Mouse (Mus musculus): ENCODE data around the gene Rffl. TPM values are rescaled to one million over a fixed set of nuclear protein-coding genes. Genes with fewer than 3 reads are reported as not detected.

Gene Rffl
- polyA plus RNA-seq, 1 experiment from 2014 or later: 9.2 TPM

- TF ChIP-seq CTCF (IDR thresholded peaks at IDR 0.05) (peak; percentile 96), EP300 (IDR thresholded peaks at IDR 0.05) (no peak)
- ATAC-seq: peak; percentile 87
- peaks cover 2% of the 10 kb centered on the region for H3K36me3 ChIP-seq (ENCODE audit: insufficient read depth, low read length)
- no peak within 1 kb of the TSS for H3K27ac ChIP-seq (ENCODE audit: low read length)
- peaks cover 6% of the 10 kb centered on the region; the same call in 1 of the 2 replicates for H3K4me1 ChIP-seq (ENCODE audit: insufficient read depth, low read depth, low read length)
- H3K4me3 ChIP-seq (ENCODE audit: low read depth, low read length): peak within 1 kb of the TSS; percentile 64
- H3K27me3 ChIP-seq (replicated peaks; ENCODE audit: insufficient read depth, low read length): no peaks in the 10 kb centered on the region
- DNase-seq (ENCODE audit: low spot score): peak; percentile 94
- peak within 1 kb of the TSS; percentile 65 for H3K9ac ChIP-seq (replicated peaks; ENCODE audit: low read depth)
- whole genome bisulfite sequencing: 1% methylated on average over 72 of the region's 73 CpGs
- H3K4me2 ChIP-seq (replicated peaks; ENCODE audit: low read depth, low read length): peak within 1 kb of the TSS; percentile 83
- no peaks in the 10 kb centered on the region for H3K9me3 ChIP-seq (ENCODE audit: low read length)
These were observed 36.9 kb upstream of the Rffl start, which contains the start of gene Nle1 for GRCm38 (mm10) chr11:82907651-82908607. Nle1 (minus strand) TSS chr11:82908411.

DNA sequence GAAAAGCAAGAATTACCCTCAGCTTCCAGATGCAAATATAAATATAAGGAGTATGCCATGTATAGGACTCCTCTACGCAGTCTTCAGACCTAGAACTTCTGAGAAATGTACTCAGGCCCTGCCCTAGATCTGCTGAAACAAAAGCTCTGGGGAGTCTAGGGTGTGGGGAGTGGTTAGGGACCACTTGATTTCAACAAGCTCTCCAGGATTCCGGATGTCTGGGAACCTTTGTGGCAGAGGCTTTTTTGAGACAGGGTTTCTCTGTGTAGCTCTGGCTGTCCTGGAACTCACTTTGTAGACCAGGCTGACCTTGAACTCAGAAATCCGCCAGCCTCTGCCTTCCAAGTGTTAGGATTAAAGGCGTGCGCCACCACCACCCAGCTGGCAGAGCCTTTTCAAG is 34.8 kb upstream of the Rffl start:
- no peak for TF ChIP-seq CTCF (IDR thresholded peaks at IDR 0.05)
- no peak for TF ChIP-seq EP300 (IDR thresholded peaks at IDR 0.05)
- peaks cover 6% of the 10 kb centered on the region; the same call in 1 of the 2 replicates for H3K4me1 ChIP-seq (ENCODE audit: insufficient read depth, low read depth, low read length)
- H3K9ac ChIP-seq (replicated peaks; ENCODE audit: low read depth): no peak overlapping the region
- H3K4me3 ChIP-seq (ENCODE audit: low read depth, low read length): no peak overlapping the region
- DNase-seq (ENCODE audit: low spot score): no peak
- H3K4me2 ChIP-seq (replicated peaks; ENCODE audit: low read depth, low read length): no peak overlapping the region
- H3K36me3 ChIP-seq (ENCODE audit: insufficient read depth, low read length): peaks cover 5% of the 10 kb centered on the region
- no peak overlapping the region for H3K27ac ChIP-seq (ENCODE audit: low read length)
- 79% methylated on average over 5 of the region's 5 CpGs for WGBS
- H3K9me3 ChIP-seq (ENCODE audit: low read length): no peaks in the 10 kb centered on the region
- H3K27me3 ChIP-seq (replicated peaks; ENCODE audit: insufficient read depth, low read length): no peaks in the 10 kb centered on the region
- no peak for ATAC-seq

DNA sequence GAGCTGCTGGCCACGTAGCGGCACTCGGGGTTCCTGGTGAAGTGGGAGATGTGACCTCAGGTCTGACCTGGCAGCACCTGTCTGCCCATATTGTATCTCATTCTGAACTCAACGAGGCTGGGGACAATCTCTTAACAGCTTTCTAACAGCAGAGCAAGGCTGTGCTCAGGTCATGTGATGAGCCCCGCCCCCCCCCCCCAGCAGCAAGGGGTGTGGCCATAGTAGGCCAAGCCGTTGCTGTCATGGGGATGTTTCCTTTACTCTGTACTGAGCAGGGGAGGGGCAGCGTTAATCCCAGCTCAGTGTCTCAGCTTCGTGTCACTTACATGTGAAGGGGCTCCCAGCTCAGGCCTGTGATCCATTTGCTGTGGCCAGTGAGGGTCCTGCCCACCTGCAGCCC is 33.9 kb upstream of the Rffl start:
- Histone ChIP-seq H3K4me2 (replicated peaks; ENCODE audit: low read depth, low read length) (no peak overlapping the region), H3K27me3 (replicated peaks; ENCODE audit: insufficient read depth, low read length) (no peaks in the 10 kb centered on the region), H3K9me3 (ENCODE audit: low read length) (no peaks in the 10 kb centered on the region), H3K9ac (replicated peaks; ENCODE audit: low read depth) (no peak overlapping the region), H3K4me1 (ENCODE audit: insufficient read depth, low read depth, low read length) (peaks cover 6% of the 10 kb centered on the region; the same call in 1 of the 2 replicates), H3K36me3 (ENCODE audit: insufficient read depth, low read length) (peaks cover 5% of the 10 kb centered on the region), H3K27ac (ENCODE audit: low read length) (no peak overlapping the region), H3K4me3 (ENCODE audit: low read depth, low read length) (no peak overlapping the region)
- 65% methylated on average over 8 of the region's 8 CpGs for WGBS
- DNase-seq (ENCODE audit: low spot score): no peak
- TF ChIP-seq EP300 (IDR thresholded peaks at IDR 0.05) (no peak), CTCF (IDR thresholded peaks at IDR 0.05) (no peak)
- ATAC-seq: no peak

DNA sequence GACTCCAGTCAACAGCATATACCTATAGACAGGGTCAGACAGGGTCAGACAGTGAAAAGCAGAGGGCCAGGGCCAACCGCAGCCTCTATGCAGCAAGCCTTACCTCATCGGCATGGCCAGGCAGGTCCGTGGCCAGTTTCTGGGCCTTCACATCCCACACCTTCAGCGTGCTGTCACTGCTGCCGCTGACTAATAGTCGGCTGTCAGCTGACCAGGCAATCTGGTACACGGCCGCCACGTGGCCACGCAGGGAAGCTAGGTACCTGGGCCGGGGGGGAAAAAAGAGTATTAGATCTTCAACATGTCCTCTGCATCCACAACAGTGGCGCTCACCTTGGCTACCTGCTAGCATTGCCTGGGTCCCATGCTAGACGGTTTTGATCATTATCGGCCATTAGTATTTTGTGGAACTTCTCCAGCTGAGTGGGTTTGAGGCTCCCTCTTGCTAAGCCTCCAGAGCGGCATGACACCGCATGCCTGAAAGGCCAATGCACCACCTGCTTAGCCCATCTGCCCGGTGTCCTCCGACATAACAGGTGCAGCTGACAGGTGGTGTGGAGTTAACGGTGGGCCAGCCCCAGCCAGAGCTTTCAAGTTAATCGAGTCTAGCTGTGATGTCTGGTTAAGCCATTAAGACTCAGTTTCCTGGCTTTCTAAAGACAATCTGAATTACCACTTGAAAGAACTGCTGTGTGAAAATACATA is 30.7 kb upstream of the Rffl start:
- 91% methylated on average over 20 of the region's 20 CpGs for WGBS
- no peaks in the 10 kb centered on the region for H3K4me1 ChIP-seq (ENCODE audit: insufficient read depth, low read depth, low read length)
- ATAC-seq (no peak), DNase-seq (ENCODE audit: low spot score) (no peak)
- no peaks in the 10 kb centered on the region for H3K9me3 ChIP-seq (ENCODE audit: low read length)
- no peaks in the 10 kb centered on the region for H3K27me3 ChIP-seq (replicated peaks; ENCODE audit: insufficient read depth, low read length)
- TF ChIP-seq EP300 (IDR thresholded peaks at IDR 0.05) (no peak), CTCF (IDR thresholded peaks at IDR 0.05) (no peak)
- H3K36me3 ChIP-seq (ENCODE audit: insufficient read depth, low read length): peaks cover 5% of the 10 kb centered on the region
- H3K4me3 ChIP-seq (ENCODE audit: low read depth, low read length): no peak overlapping the region
- H3K4me2 ChIP-seq (replicated peaks; ENCODE audit: low read depth, low read length): no peak overlapping the region
- H3K9ac ChIP-seq (replicated peaks; ENCODE audit: low read depth): no peak overlapping the region
- H3K27ac ChIP-seq (ENCODE audit: low read length): no peak overlapping the region

- TF ChIP-seq EP300 (IDR thresholded peaks at IDR 0.05) (no peak), CTCF (IDR thresholded peaks at IDR 0.05) (no peak)
- Histone ChIP-seq H3K9me3 (ENCODE audit: low read length) (no peaks in the 10 kb centered on the region), H3K27me3 (replicated peaks; ENCODE audit: insufficient read depth, low read length) (no peaks in the 10 kb centered on the region), H3K27ac (ENCODE audit: low read length) (no peak overlapping the region), H3K36me3 (ENCODE audit: insufficient read depth, low read length) (peaks cover 5% of the 10 kb centered on the region), H3K9ac (replicated peaks; ENCODE audit: low read depth) (no peak overlapping the region), H3K4me3 (ENCODE audit: low read depth, low read length) (no peak overlapping the region), H3K4me1 (ENCODE audit: insufficient read depth, low read depth, low read length) (no peaks in the 10 kb centered on the region), H3K4me2 (replicated peaks; ENCODE audit: low read depth, low read length) (no peak overlapping the region)
- WGBS: 90% methylated on average over 5 of the region's 5 CpGs
- ATAC-seq (no peak), DNase-seq (ENCODE audit: low spot score) (no peak)
These were observed 28.7 kb upstream of the Rffl start for GRCm38 (mm10) chr11:82899720-82900119.

DNA sequence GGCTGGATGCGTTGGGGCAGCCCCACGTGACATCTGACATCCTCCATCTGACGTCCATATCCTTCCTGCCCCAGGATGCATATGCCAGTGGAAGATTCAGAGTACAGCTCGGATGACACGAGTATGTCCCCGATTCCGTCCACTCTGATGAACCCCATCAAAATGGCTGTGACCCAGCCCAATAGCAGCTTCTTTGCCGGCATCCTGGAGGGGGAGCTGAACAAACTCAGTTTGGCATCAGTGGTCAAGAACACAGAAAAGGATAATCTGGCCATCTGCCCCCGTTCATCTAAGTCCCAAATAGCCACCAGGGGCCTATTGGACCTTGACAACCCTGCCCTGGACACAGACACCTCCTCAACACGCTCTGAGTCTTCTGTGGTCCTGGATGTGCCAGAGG is 26.5 kb upstream of the Rffl start:
- TF ChIP-seq EP300 (IDR thresholded peaks at IDR 0.05) (no peak), CTCF (IDR thresholded peaks at IDR 0.05) (no peak)
- Histone ChIP-seq H3K36me3 (ENCODE audit: insufficient read depth, low read length) (no peaks in the 10 kb centered on the region), H3K9ac (replicated peaks; ENCODE audit: low read depth) (no peak overlapping the region)

More for the DNA sequence above, 26.5 kb upstream of the Rffl start:
- Histone ChIP-seq H3K4me1 (ENCODE audit: insufficient read depth, low read depth, low read length) (no peaks in the 10 kb centered on the region), H3K4me3 (ENCODE audit: low read depth, low read length) (no peak overlapping the region), H3K4me2 (replicated peaks; ENCODE audit: low read depth, low read length) (no peak overlapping the region), H3K9me3 (ENCODE audit: low read length) (no peaks in the 10 kb centered on the region), H3K27me3 (replicated peaks; ENCODE audit: insufficient read depth, low read length) (no peaks in the 10 kb centered on the region), H3K27ac (ENCODE audit: low read length) (no peak overlapping the region)
- DNase-seq (ENCODE audit: low spot score) (no peak), ATAC-seq (no peak)
- 67% methylated on average over 10 of the region's 10 CpGs for WGBS
